Mouse (Mus musculus) hindbrain, embryonic 11.5 days (tissue): Measurements from ENCODE around the gene Cdc14a. TPM values are rescaled to one million over a fixed set of nuclear protein-coding genes. Genes with fewer than 3 reads are reported as not detected.

Experiments used
- ATAC-seq: fragments of 200-750 bp; cut with Nextera tagmentation; 2 replicates; pipeline ENCODE4 v1.8.0; 2017; ENCODE audit warnings: mild to moderate bottlenecking, moderate TSS enrichment, moderate library complexity; ENCODE audit not compliant: low FRiP score
- DNase-seq: peaks from one replicate; pipeline ENCODE4 v3.0.0-alpha.2; 2015; ENCODE audit warnings: low spot score
- H3K27ac ChIP-seq: fragments of 300-500 bp; sonication (generic); 2 replicates; pipeline ENCODE4 v1.5.1; 2014; ENCODE audit warnings: mild to moderate bottlenecking, low read depth, low read length
- H3K27me3 ChIP-seq: fragments of 300-500 bp; sonication (generic); 2 replicates; pipeline ENCODE4 v1.6.1; 2014; ENCODE audit warnings: mild to moderate bottlenecking, low read length, moderate library complexity, mixed read lengths; ENCODE audit not compliant: control insufficient read depth, insufficient read depth
- H3K36me3 ChIP-seq: fragments of 300-500 bp; sonication (generic); 2 replicates; pipeline ENCODE4 v1.6.1; 2014; ENCODE audit warnings: mild to moderate bottlenecking, low read length, moderate library complexity, mixed read lengths; ENCODE audit not compliant: control insufficient read depth, insufficient read depth
- H3K4me1 ChIP-seq: fragments of 300-500 bp; sonication (generic); replicated peaks from 2 replicates; pipeline ENCODE4 v1.6.1; 2014; ENCODE audit warnings: low read length, mixed read lengths; ENCODE audit not compliant: control insufficient read depth, insufficient read depth
- H3K4me2 ChIP-seq: fragments of 300-500 bp; sonication (generic); replicated peaks from 2 replicates; pipeline ENCODE4 v1.6.1; 2014; ENCODE audit warnings: mild to moderate bottlenecking, low read depth, low read length
- H3K4me3 ChIP-seq: fragments of 300-500 bp; sonication (generic); 2 replicates; pipeline ENCODE4 v1.5.1; 2014; ENCODE audit warnings: low read depth, low read length
- H3K9ac ChIP-seq: fragments of 300-500 bp; sonication (generic); 2 replicates; pipeline ENCODE4 v1.6.1; 2014; ENCODE audit warnings: low read depth, low read length
- H3K9me3 ChIP-seq: fragments of 300-500 bp; sonication (generic); 2 replicates; pipeline ENCODE4 v1.6.1; 2016; ENCODE audit warnings: low read length; ENCODE audit not compliant: control insufficient read depth
- WGBS: fragments of 180-500 bp; shearing (Covaris S2); extraction: QIAGEN DNeasy Blood & Tissue Kit; methylation state at CpG from one replicate; pipeline ENCODE4 v1.1.7; 2014; 5-methylcytosine and 5-hydroxymethylcytosine counted together
- polyA plus RNA-seq: library from polyadenylated mRNA; unstranded; fragments of >200 nt; fragmentation: Nextera tagmentation; extraction: Ambion mirVana; gene quantifications from 2 replicates; pipeline ENCODE4 v1.2.1, GENCODE M21; 2014

Cdc14a gene
- polyA plus RNA-seq, 1 experiment from 2014 or later = 14.1 TPM

- ATAC-seq (no peak), DNase-seq (no peak)
- Histone ChIP-seq H3K9me3 (no peaks in the 10 kb centered on the region), H3K4me1 (no peaks in the 10 kb centered on the region), H3K4me3 (no peak overlapping the region), H3K36me3 (no peaks in the 10 kb centered on the region), H3K9ac (no peak overlapping the region), H3K27me3 (no peaks in the 10 kb centered on the region), H3K27ac (no peak overlapping the region), H3K4me2 (no peak overlapping the region)
- WGBS = 47% methylated on average over 4 of the region's 4 CpGs
These were observed 54.9 kb downstream of the Cdc14a start for GRCm38 (mm10) chr3:116368868-116369437.

- no peaks in the 10 kb centered on the region for H3K4me1 ChIP-seq
- no peak overlapping the region for H3K4me3 ChIP-seq
- WGBS = 88% methylated on average over 2 of the region's 2 CpGs
- H3K9ac ChIP-seq = no peak overlapping the region
- DNase-seq = no peak
- no peak overlapping the region for H3K27ac ChIP-seq
- H3K4me2 ChIP-seq = no peak overlapping the region
- no peaks in the 10 kb centered on the region for H3K9me3 ChIP-seq
- no peak for ATAC-seq
- no peaks in the 10 kb centered on the region for H3K27me3 ChIP-seq
- no peaks in the 10 kb centered on the region for H3K36me3 ChIP-seq
These were observed 57.7 kb downstream of the Cdc14a start for GRCm38 (mm10) chr3:116366125-116366524.

GRCm38 (mm10) chr3:116361906-116362305 lies 61.9 kb downstream of the Cdc14a start:
- no peak for ATAC-seq
- no peak overlapping the region for H3K27ac ChIP-seq
- DNase-seq = no peak
- WGBS = 88% methylated on average over 7 of the region's 7 CpGs
- H3K9me3 ChIP-seq = no peaks in the 10 kb centered on the region
- no peak overlapping the region for H3K4me2 ChIP-seq
- no peaks in the 10 kb centered on the region for H3K4me1 ChIP-seq
- H3K27me3 ChIP-seq = no peaks in the 10 kb centered on the region
- H3K9ac ChIP-seq = no peak overlapping the region
- H3K36me3 ChIP-seq = no peaks in the 10 kb centered on the region
- no peak overlapping the region for H3K4me3 ChIP-seq

GRCm38 (mm10) chr3:116361101-116361500 lies 62.7 kb downstream of the Cdc14a start:
- H3K4me1 ChIP-seq = no peaks in the 10 kb centered on the region
- H3K4me3 ChIP-seq = no peak overlapping the region
- H3K27ac ChIP-seq = no peak overlapping the region
- no peaks in the 10 kb centered on the region for H3K27me3 ChIP-seq
- H3K9me3 ChIP-seq = no peaks in the 10 kb centered on the region
- ATAC-seq = no peak
- WGBS = 90% methylated on average over 5 of the region's 5 CpGs
- no peak overlapping the region for H3K4me2 ChIP-seq
- no peak overlapping the region for H3K9ac ChIP-seq
- H3K36me3 ChIP-seq = no peaks in the 10 kb centered on the region
- DNase-seq = no peak

- WGBS = 92% methylated on average over 7 of the region's 7 CpGs
- H3K4me1 ChIP-seq = no peaks in the 10 kb centered on the region
- DNase-seq = no peak
- H3K9ac ChIP-seq = no peak overlapping the region
- H3K36me3 ChIP-seq = no peaks in the 10 kb centered on the region
- no peak overlapping the region for H3K27ac ChIP-seq
- no peak for ATAC-seq
- no peak overlapping the region for H3K4me3 ChIP-seq
- no peak overlapping the region for H3K4me2 ChIP-seq
- no peaks in the 10 kb centered on the region for H3K9me3 ChIP-seq
- H3K27me3 ChIP-seq = no peaks in the 10 kb centered on the region
These were observed 66.0 kb downstream of the Cdc14a start for GRCm38 (mm10) chr3:116357866-116358265.

GRCm38 (mm10) chr3:116357180-116357579 lies 66.7 kb downstream of the Cdc14a start:
- no peak overlapping the region for H3K4me2 ChIP-seq
- H3K4me3 ChIP-seq = no peak overlapping the region
- DNase-seq = no peak
- H3K4me1 ChIP-seq = no peaks in the 10 kb centered on the region
- H3K9ac ChIP-seq = no peak overlapping the region
- no peak for ATAC-seq
- 91% methylated on average over 4 of the region's 4 CpGs for WGBS
- H3K36me3 ChIP-seq = no peaks in the 10 kb centered on the region
- H3K27ac ChIP-seq = no peak overlapping the region
- no peaks in the 10 kb centered on the region for H3K27me3 ChIP-seq
- H3K9me3 ChIP-seq = no peaks in the 10 kb centered on the region

- Histone ChIP-seq H3K27me3 (no peaks in the 10 kb centered on the region), H3K9ac (no peak overlapping the region), H3K4me1 (no peaks in the 10 kb centered on the region), H3K9me3 (no peaks in the 10 kb centered on the region), H3K4me3 (no peak overlapping the region), H3K27ac (no peak overlapping the region), H3K4me2 (no peak overlapping the region), H3K36me3 (no peaks in the 10 kb centered on the region)
- 94% methylated on average over 15 of the region's 15 CpGs for WGBS
- DNase-seq = no peak
- ATAC-seq = no peak
These were observed 68.6 kb downstream of the Cdc14a start for GRCm38 (mm10) chr3:116355026-116355788.

GRCm38 (mm10) chr3:116352486-116352885 lies 71.3 kb downstream of the Cdc14a start:
- H3K9ac ChIP-seq = no peak overlapping the region
- DNase-seq (no peak), ATAC-seq (no peak)
- H3K27ac ChIP-seq = no peak overlapping the region
- H3K4me2 ChIP-seq = no peak overlapping the region
- H3K27me3 ChIP-seq = no peaks in the 10 kb centered on the region
- H3K36me3 ChIP-seq = no peaks in the 10 kb centered on the region
- 79% methylated on average over 6 of the region's 6 CpGs for WGBS
- no peak overlapping the region for H3K4me3 ChIP-seq
- no peaks in the 10 kb centered on the region for H3K9me3 ChIP-seq
- H3K4me1 ChIP-seq = no peaks in the 10 kb centered on the region

- no peak overlapping the region for H3K27ac ChIP-seq
- WGBS = 58% methylated on average over 6 of the region's 6 CpGs
- H3K9ac ChIP-seq = no peak overlapping the region
- no peaks in the 10 kb centered on the region for H3K36me3 ChIP-seq
- no peak overlapping the region for H3K4me3 ChIP-seq
- no peaks in the 10 kb centered on the region for H3K27me3 ChIP-seq
- DNase-seq = no peak
- no peak overlapping the region for H3K4me2 ChIP-seq
- H3K4me1 ChIP-seq = no peaks in the 10 kb centered on the region
- no peak for ATAC-seq
- H3K9me3 ChIP-seq = no peaks in the 10 kb centered on the region
These were observed 73.4 kb downstream of the Cdc14a start for GRCm38 (mm10) chr3:116350389-116350967.
